Mouse (Mus musculus): ENCODE measurements around the gene Gclm.

DNA sequence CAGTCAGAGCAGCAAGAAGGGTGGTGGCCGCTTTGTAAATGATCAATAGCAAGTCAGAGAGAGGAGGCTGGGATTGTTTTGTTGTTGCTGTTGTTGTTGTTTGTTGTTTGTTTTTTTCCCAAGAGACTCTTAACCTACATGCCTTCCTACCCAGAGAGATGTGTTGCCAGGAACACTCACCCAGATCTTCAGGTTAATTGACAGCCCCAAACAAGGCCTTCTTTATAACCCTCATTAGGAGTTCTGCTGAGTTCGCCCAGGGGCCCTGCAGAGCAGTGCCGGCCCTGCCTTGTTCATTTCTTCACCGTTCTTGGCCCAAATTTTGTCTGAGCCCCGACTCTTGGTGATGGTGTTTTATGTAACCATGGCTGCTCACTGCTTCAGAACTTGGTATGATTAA, 44.9 kb upstream of the Gclm start:
- TF ChIP-seq GATA1 (IDR thresholded peaks at IDR 0.05; ENCODE audit: borderline replicate concordance, low read length) (no peak), CTCF (IDR thresholded peaks at IDR 0.05; ENCODE audit: low read depth, low read length) (no peak)

Data from G1E (cell line).